ENCODE assay signal across 21 mouse cellular contexts in genomic region chr12:79854507-79854906, GRCm38 (mm10).
DNase-seq lines count a peak whose midpoint lies in the region; ATAC-seq and TF ChIP-seq lines count a peak whose summit lies in the region.
"Had no signal": no experiment of that assay in that cellular context is flagged by ENCODE, and none has a peak within 500 bp of the region (broad histone marks: within the 10 kb centered on the region; RNA-seq: fewer than 3 reads in every experiment).

No protein-coding gene starts in this region.

- no peak for TF ChIP-seq CTCF in stomach, postnatal 0 days (IDR thresholded peaks at IDR 0.05; ENCODE audit: low read depth)

- no peak overlapping the region for H3K9ac ChIP-seq in forebrain, embryonic 14.5 days (ENCODE audit: low read length)
- H3K9ac ChIP-seq in kidney, embryonic 16.5 days (replicated peaks; ENCODE audit: low read length), result no peak overlapping the region
- no peak overlapping the region for H3K9ac ChIP-seq in stomach, embryonic 15.5 days
- H3K9ac ChIP-seq in stomach, postnatal 0 days (ENCODE audit: low read length), result no peak overlapping the region
- no peak overlapping the region for H3K9ac ChIP-seq in stomach, embryonic 16.5 days (ENCODE audit: low read length)
- H3K9ac ChIP-seq: forebrain, postnatal 0 days; hindbrain, embryonic 15.5 days; liver, embryonic 14.5 days had no signal

- H3K36me3 ChIP-seq in forebrain, embryonic 10.5 days (replicated peaks), result 0 out of 2 replicates have a peak, but pooled peaks cover 3% of the 10 kb centered on the region
- no peaks in the 10 kb centered on the region for H3K36me3 ChIP-seq in forebrain, embryonic 14.5 days (ENCODE audit: control insufficient read depth, insufficient read depth, low read length)
- no peaks in the 10 kb centered on the region for H3K36me3 ChIP-seq in kidney, embryonic 16.5 days (ENCODE audit: insufficient read depth, low read length)
- no peaks in the 10 kb centered on the region for H3K36me3 ChIP-seq in stomach, embryonic 15.5 days
- no peaks in the 10 kb centered on the region for H3K36me3 ChIP-seq in stomach, postnatal 0 days (ENCODE audit: control insufficient read depth, insufficient read depth, low read length)
- no peaks in the 10 kb centered on the region for H3K36me3 ChIP-seq in stomach, embryonic 16.5 days (ENCODE audit: control insufficient read depth, insufficient read depth, low read length)
- H3K36me3 ChIP-seq: hindbrain, embryonic 15.5 days had no signal

- DNase-seq in forebrain, embryonic 10.5 days (ENCODE audit: extremely low spot score, low spot score), result no peak
- DNase-seq in forebrain, embryonic 14.5 days (ENCODE audit: low spot score), result no peak
- no peak for DNase-seq in kidney, postnatal 25 days
- no peak for DNase-seq in stomach, postnatal 0 days (ENCODE audit: low spot score)
- DNase-seq in MN1 (ENCODE audit: low spot score), result no peak
- DNase-seq: adrenal gland, adult 2 months; cerebellum, adult 8-10 months; forebrain, postnatal 0 days; gastrocnemius, postnatal 36 days; kidney, adult 11 months; retina, postnatal 1 day had no signal

- TF ChIP-seq EP300 in stomach, postnatal 0 days (optimal IDR thresholded peaks at IDR 0.05), result no peak

- H3K4me1 ChIP-seq in forebrain, embryonic 10.5 days, result peaks cover 60% of the 10 kb centered on the region
- peaks cover under 1% of the 10 kb centered on the region for H3K4me1 ChIP-seq in forebrain, embryonic 14.5 days (ENCODE audit: control insufficient read depth, insufficient read depth, low read length)
- H3K4me1 ChIP-seq in kidney, embryonic 16.5 days (ENCODE audit: insufficient read depth, low read length), result peaks cover 41% of the 10 kb centered on the region
- peaks cover 43% of the 10 kb centered on the region for H3K4me1 ChIP-seq in stomach, embryonic 15.5 days
- H3K4me1 ChIP-seq in stomach, postnatal 0 days (replicated peaks; ENCODE audit: control insufficient read depth, insufficient read depth), result peaks cover 15% of the 10 kb centered on the region; the same call in 1 of the 2 replicates
- peaks cover 36% of the 10 kb centered on the region for H3K4me1 ChIP-seq in stomach, embryonic 16.5 days (ENCODE audit: control insufficient read depth, insufficient read depth, low read length)

- H3K27ac ChIP-seq in forebrain, embryonic 10.5 days, result peak overlapping the region; percentile 69; the same call in 1 of the 2 replicates
- no peak overlapping the region for H3K27ac ChIP-seq in forebrain, embryonic 14.5 days (ENCODE audit: low read depth, low read length)
- peak overlapping the region; percentile 7 for H3K27ac ChIP-seq in kidney, embryonic 16.5 days (ENCODE audit: low read length)
- H3K27ac ChIP-seq in stomach, embryonic 15.5 days, result peak overlapping the region; percentile 90
- H3K27ac ChIP-seq in stomach, postnatal 0 days (replicated peaks), result no peak overlapping the region
- H3K27ac ChIP-seq in stomach, embryonic 16.5 days (ENCODE audit: low read length), result peak overlapping the region; percentile 42
- H3K27ac ChIP-seq: hindbrain, embryonic 15.5 days; liver, embryonic 14.5 days; macrophage had no signal

- peaks cover 6% of the 10 kb centered on the region; the same call in 1 of the 2 replicates for H3K9me3 ChIP-seq in forebrain, embryonic 10.5 days
- no peaks in the 10 kb centered on the region for H3K9me3 ChIP-seq in forebrain, embryonic 14.5 days (replicated peaks; ENCODE audit: control insufficient read depth, low read length)
- peaks cover 5% of the 10 kb centered on the region; the same call in 1 of the 2 replicates for H3K9me3 ChIP-seq in kidney, embryonic 16.5 days (ENCODE audit: low read length)
- no peaks in the 10 kb centered on the region for H3K9me3 ChIP-seq in stomach, embryonic 15.5 days
- H3K9me3 ChIP-seq in stomach, postnatal 0 days (ENCODE audit: control insufficient read depth, low read length), result no peaks in the 10 kb centered on the region
- H3K9me3 ChIP-seq in stomach, embryonic 16.5 days (replicated peaks; ENCODE audit: control insufficient read depth, low read length), result 0 out of 2 replicates have a peak, but pooled peaks cover 3% of the 10 kb centered on the region
- H3K9me3 ChIP-seq: hindbrain, embryonic 15.5 days had no signal

- H3K27me3 ChIP-seq in forebrain, embryonic 10.5 days (ENCODE audit: poor library complexity, severe bottlenecking), result peaks cover 7% of the 10 kb centered on the region; the same call in 1 of the 2 replicates
- no peaks in the 10 kb centered on the region for H3K27me3 ChIP-seq in forebrain, embryonic 14.5 days (replicated peaks; ENCODE audit: control insufficient read depth, insufficient read depth, low read length)
- no peaks in the 10 kb centered on the region for H3K27me3 ChIP-seq in kidney, embryonic 16.5 days (ENCODE audit: insufficient read depth, low read length)
- no peaks in the 10 kb centered on the region for H3K27me3 ChIP-seq in stomach, embryonic 15.5 days (replicated peaks)
- no peaks in the 10 kb centered on the region for H3K27me3 ChIP-seq in stomach, postnatal 0 days (ENCODE audit: control insufficient read depth, insufficient read depth, low read length)
- H3K27me3 ChIP-seq in stomach, embryonic 16.5 days (ENCODE audit: control insufficient read depth, insufficient read depth, low read length), result no peaks in the 10 kb centered on the region
- H3K27me3 ChIP-seq: CH12.LX; hindbrain, embryonic 15.5 days had no signal

- H3K4me2 ChIP-seq in forebrain, embryonic 14.5 days (ENCODE audit: low read length), result no peak overlapping the region
- H3K4me2 ChIP-seq in kidney, embryonic 16.5 days (replicated peaks; ENCODE audit: low read depth, low read length), result no peak overlapping the region
- H3K4me2 ChIP-seq in stomach, embryonic 15.5 days, result no peak overlapping the region
- H3K4me2 ChIP-seq in stomach, postnatal 0 days (replicated peaks; ENCODE audit: low read depth), result no peak overlapping the region
- H3K4me2 ChIP-seq in stomach, embryonic 16.5 days (ENCODE audit: low read depth, low read length), result no peak overlapping the region
- H3K4me2 ChIP-seq: heart, embryonic 11.5 days; hindbrain, embryonic 15.5 days; midbrain, embryonic 11.5 days had no signal

- no peak for ATAC-seq in forebrain, embryonic 14.5 days
- no peak for ATAC-seq in kidney, embryonic 16.5 days (ENCODE audit: low FRiP score, low TSS enrichment)
- ATAC-seq in stomach, embryonic 15.5 days (ENCODE audit: insufficient read depth, low FRiP score, low read depth), result no peak
- no peak for ATAC-seq in stomach, postnatal 0 days (ENCODE audit: low FRiP score, low TSS enrichment)
- ATAC-seq in stomach, embryonic 16.5 days (ENCODE audit: insufficient read depth, low FRiP score), result no peak
- ATAC-seq: forebrain, postnatal 0 days had no signal

- no peak overlapping the region for H3K4me3 ChIP-seq in forebrain, embryonic 10.5 days
- no peak overlapping the region for H3K4me3 ChIP-seq in forebrain, embryonic 14.5 days (ENCODE audit: low read depth, low read length)
- no peak overlapping the region for H3K4me3 ChIP-seq in kidney, embryonic 16.5 days (ENCODE audit: low read length)
- H3K4me3 ChIP-seq in stomach, embryonic 15.5 days (replicated peaks), result no peak overlapping the region
- H3K4me3 ChIP-seq in stomach, postnatal 0 days (ENCODE audit: low read depth, low read length), result no peak overlapping the region
- H3K4me3 ChIP-seq in stomach, embryonic 16.5 days (replicated peaks; ENCODE audit: low read length), result no peak overlapping the region
- H3K4me3 ChIP-seq: erythroblast, embryonic 14.5 days; hindbrain, embryonic 15.5 days had no signal

- 91% methylated on average over 2 of the region's 2 CpGs for WGBS in forebrain, embryonic 10.5 days
- WGBS in forebrain, embryonic 14.5 days, result 91% methylated on average over 2 of the region's 2 CpGs
- 80% methylated on average over 2 of the region's 2 CpGs for WGBS in kidney, embryonic 16.5 days
- WGBS in stomach, embryonic 15.5 days, result 85% methylated on average over 2 of the region's 2 CpGs
- WGBS in stomach, postnatal 0 days, result 93% methylated on average over 2 of the region's 2 CpGs
- 84% methylated on average over 2 of the region's 2 CpGs for WGBS in stomach, embryonic 16.5 days

Comparison
In these comparisons a context has a peak if more than half of its experiments do, and no peak if none do; other contexts are left out.
1. H3K27ac ChIP-seq: peak in forebrain, embryonic 10.5 days (single experiment), kidney, embryonic 16.5 days (single experiment), stomach, embryonic 15.5 days (single experiment) and stomach, embryonic 16.5 days (single experiment); none in forebrain, embryonic 14.5 days (single experiment) and stomach, postnatal 0 days (single experiment).